Mouse (Mus musculus): ENCODE results near the gene Atcay. TPM values are rescaled to one million over a fixed set of nuclear protein-coding genes. Genes with fewer than 3 reads are reported as not detected.

The Atcay gene
- polyA plus RNA-seq, 1 experiment = 0.60 TPM

DNA sequence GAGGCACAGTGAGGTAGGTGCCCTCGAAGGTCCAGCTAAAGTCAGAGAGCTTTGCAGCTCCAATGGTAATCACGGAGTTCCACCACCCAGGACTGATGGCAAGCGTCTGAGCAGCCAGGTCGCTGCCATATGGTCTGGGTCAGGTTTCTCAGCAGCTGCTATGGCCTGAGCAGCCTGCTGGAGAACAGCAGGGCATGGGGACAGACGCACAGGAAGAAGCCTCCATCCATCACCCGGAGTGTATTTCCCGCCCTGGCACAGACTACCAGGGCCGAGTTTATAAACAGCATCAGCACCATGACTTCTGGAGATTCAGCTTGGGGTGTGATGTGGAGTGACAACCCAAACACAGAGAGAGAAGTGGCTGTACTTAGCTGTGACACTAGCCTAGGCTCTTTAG, 65.5 kb downstream of the Atcay start:
- Histone ChIP-seq H3K36me3 (ENCODE audit: control insufficient read depth, insufficient read depth, low read length) (peaks cover 26% of the 10 kb centered on the region), H3K4me3 (ENCODE audit: low read depth, low read length) (no peak overlapping the region), H3K27me3 (ENCODE audit: control insufficient read depth, insufficient read depth, low read length) (no peaks in the 10 kb centered on the region), H3K4me1 (ENCODE audit: control insufficient read depth, insufficient read depth, insufficient read length, low read length) (peaks cover 22% of the 10 kb centered on the region), H3K27ac (ENCODE audit: insufficient read depth, low read depth, low read length) (no peak overlapping the region)
- TF ChIP-seq POLR2A (IDR thresholded peaks at IDR 0.05; ENCODE audit: low read depth, low read length) (no peak), CTCF (IDR thresholded peaks at IDR 0.05; ENCODE audit: extremely low read depth, insufficient read length, insufficient replicate concordance, low read depth, low read length) (no peak)
- 80% methylated on average over 8 of the region's 8 CpGs for WGBS

- no peak overlapping the region for H3K27ac ChIP-seq (ENCODE audit: insufficient read depth, low read depth, low read length)
- H3K27me3 ChIP-seq (ENCODE audit: control insufficient read depth, insufficient read depth, low read length) = no peaks in the 10 kb centered on the region
- peaks cover 36% of the 10 kb centered on the region for H3K4me1 ChIP-seq (ENCODE audit: control insufficient read depth, insufficient read depth, insufficient read length, low read length)
- TF ChIP-seq CTCF (IDR thresholded peaks at IDR 0.05; ENCODE audit: extremely low read depth, insufficient read length, insufficient replicate concordance, low read depth, low read length) (no peak), POLR2A (IDR thresholded peaks at IDR 0.05; ENCODE audit: low read depth, low read length) (no peak)
- H3K36me3 ChIP-seq (ENCODE audit: control insufficient read depth, insufficient read depth, low read length) = peaks cover 35% of the 10 kb centered on the region
- WGBS = 54% methylated on average over 2 of the region's 2 CpGs
- no peak overlapping the region for H3K4me3 ChIP-seq (ENCODE audit: low read depth, low read length)
Measured at GRCm38 (mm10) chr10:81162318-81162652, 68.3 kb downstream of the Atcay start.

GRCm38 (mm10) chr10:81161602-81162317, 68.9 kb downstream of the Atcay start:
- peaks cover 40% of the 10 kb centered on the region for H3K36me3 ChIP-seq (ENCODE audit: control insufficient read depth, insufficient read depth, low read length)
- H3K27ac ChIP-seq (ENCODE audit: insufficient read depth, low read depth, low read length) = no peak overlapping the region
- WGBS = 75% methylated on average over 8 of the region's 8 CpGs
- no peak overlapping the region for H3K4me3 ChIP-seq (ENCODE audit: low read depth, low read length)
- H3K4me1 ChIP-seq (ENCODE audit: control insufficient read depth, insufficient read depth, insufficient read length, low read length) = peaks cover 33% of the 10 kb centered on the region
- H3K27me3 ChIP-seq (ENCODE audit: control insufficient read depth, insufficient read depth, low read length) = no peaks in the 10 kb centered on the region
- TF ChIP-seq POLR2A (IDR thresholded peaks at IDR 0.05; ENCODE audit: low read depth, low read length) (no peak), CTCF (IDR thresholded peaks at IDR 0.05; ENCODE audit: extremely low read depth, insufficient read length, insufficient replicate concordance, low read depth, low read length) (no peak)

- Histone ChIP-seq H3K4me3 (ENCODE audit: low read depth, low read length) (no peak overlapping the region), H3K27ac (ENCODE audit: insufficient read depth, low read depth, low read length) (no peak overlapping the region)
- WGBS = 76% methylated on average over 6 of the region's 6 CpGs
Measured at GRCm38 (mm10) chr10:81154736-81155135, 75.9 kb downstream of the Atcay start.

More at GRCm38 (mm10) chr10:81154736-81155135, 75.9 kb downstream of the Atcay start:
- peaks cover 14% of the 10 kb centered on the region for H3K4me1 ChIP-seq (ENCODE audit: control insufficient read depth, insufficient read depth, insufficient read length, low read length)
- H3K36me3 ChIP-seq (ENCODE audit: control insufficient read depth, insufficient read depth, low read length) = peaks cover 77% of the 10 kb centered on the region
- TF ChIP-seq CTCF (IDR thresholded peaks at IDR 0.05; ENCODE audit: extremely low read depth, insufficient read length, insufficient replicate concordance, low read depth, low read length) = no peak
- no peaks in the 10 kb centered on the region for H3K27me3 ChIP-seq (ENCODE audit: control insufficient read depth, insufficient read depth, low read length)

Other genes starting within 250 kb of the Atcay start
- gene Gng7, start 215.9 kb downstream of the Atcay start, polyA plus RNA-seq (2012; rRNA removed) = 0.44 and 0.74 TPM in 2 replicates
- 0.32 and 0.38 TPM in 2 replicates for gene Diras1, start 205.2 kb downstream of the Atcay start, polyA plus RNA-seq (2012; rRNA removed)
- gene Slc39a3, start 193.4 kb downstream of the Atcay start, polyA plus RNA-seq (2012; rRNA removed) = 19.3 and 31.6 TPM in 2 replicates
- 116 and 222 TPM in 2 replicates for gene Sgta, start 170.7 kb downstream of the Atcay start, polyA plus RNA-seq (2012; rRNA removed)
- gene Thop1, start 160.8 kb downstream of the Atcay start, polyA plus RNA-seq (2012; rRNA removed) = 26.5 and 33.3 TPM in 2 replicates
- 163 and 498 TPM in 2 replicates for gene Creb3l3, start 132.0 kb downstream of the Atcay start, polyA plus RNA-seq (2012; rRNA removed)
- gene Map2k2, start 124.9 kb downstream of the Atcay start, polyA plus RNA-seq (2012; rRNA removed) = 214 and 554 TPM in 2 replicates
- 94.8 and 187 TPM in 2 replicates for gene Zbtb7a, start 95.6 kb downstream of the Atcay start, polyA plus RNA-seq (2012; rRNA removed)
- gene Pias4, start 62.9 kb downstream of the Atcay start, polyA plus RNA-seq (2012; rRNA removed) = 29.1 and 53.3 TPM in 2 replicates
- 755 and 1,606 TPM in 2 replicates for gene Eef2, start 54.2 kb downstream of the Atcay start, polyA plus RNA-seq (2012; rRNA removed)
- 102 and 228 TPM in 2 replicates for gene Dapk3, start 47.8 kb downstream of the Atcay start, polyA plus RNA-seq (2012; rRNA removed)
- not detected in 2 replicates for gene 4930442H23Rik, start 47.0 kb downstream of the Atcay start, polyA plus RNA-seq (2012; rRNA removed)
- not detected in 2 replicates for gene Nmrk2, start 28.8 kb downstream of the Atcay start, polyA plus RNA-seq (2012; rRNA removed)
- gene Zfr2, start 2.3 kb upstream of the Atcay start, polyA plus RNA-seq (2012; rRNA removed) = 4.9 and 14.2 TPM in 2 replicates
- 6.8 and 13.0 TPM in 2 replicates for gene Matk, start 22.1 kb upstream of the Atcay start, polyA plus RNA-seq (2012; rRNA removed)
- gene Mrpl54, start 36.1 kb upstream of the Atcay start, polyA plus RNA-seq (2012; rRNA removed) = 104 and 169 TPM in 2 replicates
- gene Apba3, start 36.1 kb upstream of the Atcay start, polyA plus RNA-seq (2012; rRNA removed) = 100 and 207 TPM in 2 replicates
- 124 and 239 TPM in 2 replicates for gene Tjp3, start 60.7 kb upstream of the Atcay start, polyA plus RNA-seq (2012; rRNA removed)
- gene Pip5k1c, start 62.1 kb upstream of the Atcay start, polyA plus RNA-seq (2012; rRNA removed) = 26.1 and 50.8 TPM in 2 replicates
- 16.6 and 29.2 TPM in 2 replicates for gene Cactin, start 90.3 kb upstream of the Atcay start, polyA plus RNA-seq (2012; rRNA removed)
- 10.0 and 10.2 TPM in 2 replicates for gene Tbxa2r, start 97.9 kb upstream of the Atcay start, polyA plus RNA-seq (2012; rRNA removed)
- gene Gipc3, start 112.4 kb upstream of the Atcay start, polyA plus RNA-seq (2012; rRNA removed) = 0.67 and 1.2 TPM in 2 replicates
- gene Hmg20b, start 119.6 kb upstream of the Atcay start, polyA plus RNA-seq (2012; rRNA removed) = 86.8 and 196 TPM in 2 replicates
- 14.6 and 22.7 TPM in 2 replicates for gene Mfsd12, start 126.7 kb upstream of the Atcay start, polyA plus RNA-seq (2012; rRNA removed)
- gene 4930404N11Rik, start 135.0 kb upstream of the Atcay start, polyA plus RNA-seq (2012; rRNA removed) = 7.4 and 20.5 TPM in 2 replicates
- gene Fzr1, start 147.7 kb upstream of the Atcay start, polyA plus RNA-seq (2012; rRNA removed) = 70.5 and 132 TPM in 2 replicates
- gene Dohh, start 153.6 kb upstream of the Atcay start, polyA plus RNA-seq (2012; rRNA removed) = 86.8 and 113 TPM in 2 replicates
- 1.8 and 4.8 TPM in 2 replicates for gene Gm48551, start 153.6 kb upstream of the Atcay start, polyA plus RNA-seq (2012; rRNA removed)
- 2.9 and 5.0 TPM in 2 replicates for gene Gm48552, start 158.2 kb upstream of the Atcay start, polyA plus RNA-seq (2012; rRNA removed)
- gene Smim24, start 162.2 kb upstream of the Atcay start, polyA plus RNA-seq (2012; rRNA removed) = 2,702 and 6,898 TPM in 2 replicates
- 15.5 and 19.4 TPM in 2 replicates for gene Nfic, start 224.8 kb upstream of the Atcay start, polyA plus RNA-seq (2012; rRNA removed)

Measured in small intestine, adult 2 months (tissue).